ENCODE assay signal across 9 mouse cellular contexts in genomic region chr3:101516781-101517499, GRCm38 (mm10).
A peak's percentile ranks its signal among the peaks of the same experiment; 100 is the strongest.
DNase-seq lines count a peak whose midpoint lies in the region; ATAC-seq and TF ChIP-seq lines count a peak whose summit lies in the region.
"Had no signal": no experiment of that assay in that cellular context is flagged by ENCODE, and none has a peak within 500 bp of the region (broad histone marks: within the 10 kb centered on the region; RNA-seq: fewer than 3 reads in every experiment).

No protein-coding gene starts in this region.

- DNase-seq in cerebellum, postnatal 14 days, result peak; percentile 56 to 66
- DNase-seq in cerebellum, adult 18-20 months, result no peak
- peak; percentile 56 for DNase-seq in adrenal gland, adult 8-10 months
- DNase-seq in kidney, adult 2 months, result peak; percentile 97
- peak; percentile 46 for DNase-seq in liver, postnatal 0 days
- no peak for DNase-seq in B cell, adult 2 months
- DNase-seq in left cerebral cortex, adult 9 months (ENCODE audit: low spot score in 2 of 2), result no peak
- DNase-seq in left cerebral cortex, postnatal 36 days (ENCODE audit: low spot score in 2 of 2), result no peak

- 32% methylated on average over 15 of the region's 15 CpGs for WGBS in kidney, adult 2 months
- WGBS in liver, postnatal 0 days (ENCODE audit: insufficient replicate concordance), result 53% methylated on average over 15 of the region's 15 CpGs

- TF ChIP-seq POLR2A in kidney, adult 2 months (IDR thresholded peaks at IDR 0.05; ENCODE audit: low read depth, low read length), result no peak

- H3K27ac ChIP-seq in kidney, adult 2 months (ENCODE audit: insufficient read depth, low read depth, low read length), result peak overlapping the region; percentile 99
- H3K27ac ChIP-seq in liver, postnatal 0 days (ENCODE audit: low read depth), result peak overlapping the region; percentile 92

- no peaks in the 10 kb centered on the region for H3K27me3 ChIP-seq in kidney, adult 2 months (replicated peaks; ENCODE audit: control insufficient read depth, insufficient read depth, low read length)
- H3K27me3 ChIP-seq in liver, postnatal 0 days (ENCODE audit: insufficient read depth, low read length), result no peaks in the 10 kb centered on the region

- TF ChIP-seq CTCF in kidney, adult 2 months (conservative IDR thresholded peaks at IDR 0.05; ENCODE audit: insufficient read depth, insufficient read length, low read depth, low read length), result 0 out of 2 replicates have a peak, but pooled peaks have one; percentile 4
- no peak for TF ChIP-seq CTCF in liver, postnatal 0 days (IDR thresholded peaks at IDR 0.05; ENCODE audit: low read depth)

- peak; percentile 76 for ATAC-seq in liver, postnatal 0 days

- intact Hi-C loops in left cerebral cortex, postnatal 36 days (cut with DNase I), result no loop called here

- peaks cover 54% of the 10 kb centered on the region for H3K4me1 ChIP-seq in kidney, adult 2 months (ENCODE audit: control insufficient read depth, insufficient read depth, low read length)
- H3K4me1 ChIP-seq in liver, postnatal 0 days (ENCODE audit: insufficient read depth), result peaks cover 38% of the 10 kb centered on the region

- H3K9me3 ChIP-seq in liver, postnatal 0 days (ENCODE audit: low read length), result no peaks in the 10 kb centered on the region

- H3K4me2 ChIP-seq in liver, postnatal 0 days (ENCODE audit: low read depth, low read length), result peak overlapping the region; percentile 32; the same call in 1 of the 2 replicates

- no peak for TF ChIP-seq EP300 in liver, postnatal 0 days (IDR thresholded peaks at IDR 0.05; ENCODE audit: low read depth)

- no peaks in the 10 kb centered on the region for H3K36me3 ChIP-seq in kidney, adult 2 months (ENCODE audit: control insufficient read depth, insufficient read depth, low read length)
- H3K36me3 ChIP-seq in liver, postnatal 0 days (replicated peaks; ENCODE audit: insufficient read depth, low read length), result no peaks in the 10 kb centered on the region

- H3K4me3 ChIP-seq in kidney, adult 2 months (ENCODE audit: insufficient read depth, low read depth, low read length), result no peak overlapping the region
- no peak overlapping the region for H3K4me3 ChIP-seq in liver, postnatal 0 days (ENCODE audit: low read depth, low read length)
- H3K4me3 ChIP-seq: myocyte had no signal

- H3K9ac ChIP-seq in liver, postnatal 0 days (replicated peaks), result peak overlapping the region; percentile 22

Comparison
In these comparisons a context has a peak if more than half of its experiments do, and no peak if none do; other contexts are left out.
1. DNase-seq: peak in cerebellum, postnatal 14 days (2 of 2), adrenal gland, adult 8-10 months (single experiment), kidney, adult 2 months (single experiment) and liver, postnatal 0 days (single experiment); none in cerebellum, adult 18-20 months (0 of 2), B cell, adult 2 months (0 of 2), left cerebral cortex, adult 9 months (0 of 2) and left cerebral cortex, postnatal 36 days (0 of 2).